Mouse (Mus musculus) small intestine, adult 2 months (tissue): ENCODE data around the gene Spaca7.
"Not testable (repeated sequence)": the region's sequence is repeated elsewhere in the genome, so short reads cannot be mapped to it uniquely, and the experiment has no call there.

ENCODE experiments used
- CTCF ChIP-seq: fragments of 200-500 bp; IDR thresholded peaks from 2 replicates; pipeline ENCODE4 v1.5.1; 2012; ENCODE audit warnings: low read depth, mild to moderate bottlenecking, control low read depth, inconsistent platforms, low read length, moderate library complexity, mixed read lengths; ENCODE audit not compliant: insufficient replicate concordance, insufficient read length; ENCODE audit errors: extremely low read depth
- POLR2A ChIP-seq: fragments of 200-500 bp; IDR thresholded peaks from 2 replicates; pipeline ENCODE4 v1.6.1; 2012; ENCODE audit warnings: low read depth, mild to moderate bottlenecking, control low read depth, inconsistent platforms, low read length, moderate library complexity

GRCm38 (mm10) chr8:12617369-12617768 lies 44.5 kb downstream of the Spaca7 start:
- TF ChIP-seq POLR2A, CTCF: not testable (repeated sequence)
